Mouse (Mus musculus) Patski (cell line): ENCODE results near the gene Kcnip1. TPM values are rescaled to one million over a fixed set of nuclear protein-coding genes. Genes with fewer than 3 reads are reported as not detected.
A peak's percentile ranks its signal among the peaks of the same experiment; 100 is the strongest.

Experiments
- ATAC-seq: fragments of 100-300 bp; one replicate; pipeline ENCODE4 v1.8.0; 2021
- CTCF ChIA-PET: fragments of 350-600 bp; sonication (Branson Sonifier 250); formaldehyde crosslinking; loops from one replicate; lab custom pipeline; 2022; ENCODE audit warnings: inconsistent platforms; lab: Charles Lee
- POLR2A ChIA-PET: fragments of 350-600 bp; sonication (Branson Sonifier 250); formaldehyde crosslinking; loops from one replicate; lab custom pipeline; 2022; ENCODE audit warnings: antibody characterized with exemption, inconsistent platforms; lab: Charles Lee
- DNase-seq: peaks from one replicate; pipeline ENCODE4 v3.0.0-alpha.2; 2011; ENCODE audit warnings: low read depth, low spot score
- H3K27me3 ChIP-seq: fragments of 371-371 bp; one replicate; pipeline ENCODE4 v1.5.1; 2021
- CTCF ChIP-seq: fragments of 100-300 bp; IDR thresholded peaks from one replicate; pipeline ENCODE4 v1.5.1; 2021
- in situ Hi-C: fragments of 300-500 bp; cut with MboI; formaldehyde crosslinking; loops from 3 replicates; pipeline ENCODE4 v1.11.1; 2018; ENCODE audit warnings: low pct_unique_long_range_greater_than_20kb, mixed read lengths
- polyA plus RNA-seq: library from polyadenylated mRNA; unstranded; gene quantifications from one replicate; pipeline ENCODE4 v1.2.3, GENCODE M21; 2021

The Kcnip1 gene
- polyA plus RNA-seq, 1 experiment from 2014 or later = not detected

DNA sequence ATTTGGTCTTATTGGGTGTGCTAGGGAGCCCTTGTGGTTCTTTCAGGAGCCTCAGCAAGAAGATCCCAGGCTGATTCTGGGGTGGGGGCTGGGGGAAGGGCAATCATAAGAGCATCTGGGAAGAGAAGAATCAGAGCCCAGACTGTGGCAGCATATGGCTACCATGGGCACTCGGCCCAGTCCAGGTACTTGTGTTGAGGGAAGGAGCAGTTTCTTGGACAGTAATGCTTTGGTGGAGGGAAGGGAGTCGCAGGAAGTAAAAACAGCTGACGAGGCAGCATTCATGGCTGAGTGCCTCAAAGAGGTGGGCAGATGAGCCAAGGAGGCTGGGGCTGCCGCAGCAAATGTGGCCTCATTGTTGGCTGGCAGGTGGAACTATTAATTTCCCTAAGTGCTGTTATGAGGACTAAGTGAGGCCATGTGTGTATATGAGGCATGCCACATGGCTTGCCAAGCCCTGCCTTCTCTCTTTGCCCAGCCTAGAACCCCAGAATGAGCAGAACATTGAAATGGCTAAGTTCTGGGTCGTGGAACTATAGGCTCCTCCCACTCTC lies 245.5 kb downstream of the Kcnip1 start:
- ChIA-PET CTCF (no interaction called here), POLR2A (no interaction called here)
- no peaks in the 10 kb centered on the region for H3K27me3 ChIP-seq
- ATAC-seq (no peak), DNase-seq (no peak)
- in situ Hi-C loops = loop anchor here (25.0 kb wide), 2 partner anchors 465 to 1065 kb away; partner anchors contain the start of gene Foxi1
- TF ChIP-seq CTCF = no peak

DNA sequence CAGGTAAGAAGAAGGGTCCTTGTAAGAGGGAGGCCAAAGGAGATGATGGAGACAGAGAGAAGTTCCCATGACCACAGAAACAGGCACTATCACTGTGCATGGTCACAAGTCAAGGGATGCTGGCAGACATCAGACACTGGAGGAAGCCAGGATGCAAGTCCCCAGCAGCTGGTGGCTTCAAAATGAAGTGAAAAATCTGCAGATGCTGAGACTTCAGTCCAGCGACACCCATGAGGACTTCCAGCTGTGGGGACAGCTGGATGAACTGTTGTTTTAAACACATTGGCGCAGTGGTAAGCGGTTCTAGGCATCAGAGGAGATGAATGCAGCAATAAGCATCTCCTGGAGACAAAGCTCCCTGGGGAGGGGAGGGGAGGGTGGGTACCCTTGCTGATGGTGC lies 246.6 kb downstream of the Kcnip1 start:
- ChIA-PET CTCF (interaction anchor here (2.5 kb wide), 1 partner anchor 22 kb away, joined by 7 read pairs; no protein-coding TSS in a partner anchor), POLR2A (no interaction called here)
- ATAC-seq (no peak), DNase-seq (no peak)
- TF ChIP-seq CTCF = no peak
- in situ Hi-C loops = loop anchor here (25.0 kb wide), 2 partner anchors 466 to 1066 kb away; partner anchors contain the start of gene Foxi1
- H3K27me3 ChIP-seq = no peaks in the 10 kb centered on the region

DNA sequence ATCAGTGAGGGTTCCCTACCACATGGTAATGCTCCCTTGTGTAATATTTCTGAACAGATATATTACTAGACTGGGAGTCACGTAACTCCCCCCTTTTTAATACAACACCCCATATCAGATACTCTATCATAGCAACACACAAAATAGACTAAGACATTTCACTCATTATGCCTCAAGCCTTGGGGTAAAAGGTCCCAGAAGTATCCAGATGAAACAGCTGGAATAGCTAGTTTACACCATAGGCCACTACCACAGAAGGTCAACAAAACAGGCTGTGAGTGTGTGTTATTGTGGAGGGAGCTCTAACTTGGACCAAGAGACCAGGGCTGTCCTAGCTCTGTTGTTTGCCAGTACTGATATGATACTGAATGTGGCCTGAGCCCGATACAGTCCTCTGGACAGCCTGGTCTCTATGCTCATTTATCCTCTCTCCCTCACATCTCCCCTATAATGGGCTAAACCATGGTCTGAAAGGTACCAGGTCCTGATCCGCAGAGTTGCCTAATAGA lies 247.1 kb downstream of the Kcnip1 start:
- ChIA-PET POLR2A (interaction anchor here (0.6 kb wide), 1 partner anchor 45 kb away, joined by 4 read pairs; no protein-coding TSS in a partner anchor), CTCF (interaction anchor here (2.5 kb wide), 1 partner anchor 22 kb away, joined by 7 read pairs; no protein-coding TSS in a partner anchor)
- H3K27me3 ChIP-seq = no peaks in the 10 kb centered on the region
- TF ChIP-seq CTCF = no peak
- ATAC-seq = no peak
- DNase-seq = no peak
- in situ Hi-C loops = loop anchor here (25.0 kb wide), 2 partner anchors 466 to 1066 kb away; partner anchors contain the start of gene Foxi1

DNA sequence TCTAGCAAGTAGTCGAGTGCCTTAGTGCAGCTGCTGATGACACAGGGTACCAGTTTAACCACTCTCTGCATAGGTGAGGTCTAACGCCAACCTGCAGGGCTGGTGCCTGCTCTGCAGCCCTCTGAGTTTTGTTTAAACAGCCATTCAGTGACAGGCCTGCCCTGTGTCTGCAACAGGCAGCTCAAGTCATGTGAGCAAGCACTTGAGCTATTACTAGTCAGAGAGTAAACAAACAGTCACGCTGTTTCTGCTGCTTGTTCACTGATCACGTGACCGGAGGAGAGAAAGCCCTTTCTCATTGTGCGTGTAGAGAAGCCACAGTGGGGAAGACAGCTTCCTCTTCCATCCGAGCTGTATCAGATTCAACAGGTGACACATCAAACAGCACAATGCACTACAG lies 248.5 kb downstream of the Kcnip1 start:
- in situ Hi-C loops = loop anchor here (25.0 kb wide), 2 partner anchors 468 to 1068 kb away; partner anchors contain the start of gene Foxi1
- DNase-seq = no peak
- no peak for ATAC-seq
- ChIA-PET CTCF (interaction anchor here (1.0 to 1.4 kb wide), 2 partner anchors 133 to 162 kb away, joined by 3 to 4 read pairs; no protein-coding TSS in a partner anchor), POLR2A (no interaction called here)
- no peak for TF ChIP-seq CTCF
- no peaks in the 10 kb centered on the region for H3K27me3 ChIP-seq

DNA sequence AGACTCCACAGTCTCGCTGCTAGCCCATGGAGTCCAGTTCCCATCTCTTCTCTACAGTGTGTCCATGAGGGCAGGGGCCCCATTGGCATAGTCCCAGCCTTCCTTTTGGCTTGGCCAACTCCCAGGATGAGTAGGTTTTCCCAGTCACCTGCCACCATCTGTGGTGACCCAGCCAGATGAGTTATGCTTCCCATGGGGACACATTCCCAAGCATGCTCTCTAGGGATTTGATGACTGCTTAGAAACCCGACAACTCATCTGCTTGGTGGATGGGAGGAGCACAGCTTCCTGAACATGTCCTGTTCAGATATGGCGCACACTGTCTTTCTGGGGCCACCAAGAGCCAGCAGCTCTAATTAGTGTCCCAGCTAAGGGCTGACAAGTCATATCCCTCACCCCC lies 252.8 kb downstream of the Kcnip1 start:
- no peaks in the 10 kb centered on the region for H3K27me3 ChIP-seq
- no peak for ATAC-seq
- POLR2A ChIA-PET = no interaction called here
- in situ Hi-C loops = loop anchor here (25.0 kb wide), 2 partner anchors 472 to 1072 kb away; partner anchors contain the start of gene Foxi1
- DNase-seq = no peak
- no peak for TF ChIP-seq CTCF
- CTCF ChIA-PET = no interaction called here

DNA sequence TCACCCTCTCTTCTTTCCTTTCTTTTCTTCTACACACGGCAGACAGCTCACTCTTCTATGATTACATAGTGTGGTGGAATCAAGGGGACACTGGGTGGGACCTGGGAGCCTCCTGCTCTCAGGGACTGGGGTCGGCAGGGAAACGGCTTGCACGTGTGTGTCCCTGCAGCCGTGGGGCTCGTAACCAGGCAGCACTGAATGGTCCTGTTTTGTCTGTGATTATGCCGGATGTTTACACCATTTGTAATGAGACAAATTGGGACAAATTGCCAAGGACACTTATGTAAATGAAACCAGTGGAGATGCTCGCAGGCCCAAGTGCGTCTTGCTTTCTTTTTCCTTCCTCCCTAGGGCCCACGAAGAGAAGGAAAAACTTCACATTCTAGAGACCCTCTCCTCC lies 256.5 kb downstream of the Kcnip1 start:
- ATAC-seq (no peak), DNase-seq (no peak)
- no peaks in the 10 kb centered on the region for H3K27me3 ChIP-seq
- in situ Hi-C loops = loop anchor here (10.0 to 25.0 kb wide), 3 partner anchors 268 to 1076 kb away; partner anchors contain the start of gene Foxi1
- ChIA-PET POLR2A (no interaction called here), CTCF (interaction anchor here (1.4 kb wide), 1 partner anchor 22 kb away, joined by 4 read pairs; no protein-coding TSS in a partner anchor)
- TF ChIP-seq CTCF = no peak

DNA sequence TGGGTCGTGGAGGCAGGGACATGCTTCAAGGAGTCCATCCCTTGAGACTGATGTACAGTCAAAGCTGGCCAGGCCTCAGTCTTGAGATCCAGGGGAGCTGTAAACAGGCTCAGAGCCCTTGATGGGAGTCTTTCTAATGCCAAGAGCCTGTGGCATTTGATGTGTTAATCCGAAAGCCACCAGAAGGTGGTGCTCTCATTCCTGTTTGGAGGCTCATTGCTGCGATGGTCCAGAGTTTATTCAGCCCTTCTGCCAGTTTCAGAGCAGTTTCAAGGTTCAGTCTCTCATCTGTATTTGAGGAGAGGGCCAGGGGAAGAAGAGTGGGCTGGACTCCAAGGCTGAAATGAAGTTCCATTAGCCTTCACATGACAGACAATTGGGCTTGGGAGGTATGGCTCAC lies 259.7 kb downstream of the Kcnip1 start:
- in situ Hi-C loops = loop anchor here (5.0 to 25.0 kb wide), 4 partner anchors 189 to 1079 kb away; partner anchors contain the start of gene Foxi1
- CTCF ChIA-PET = interaction anchor here (2.4 kb wide), 1 partner anchor 184 kb away, joined by 13 read pairs; no protein-coding TSS in a partner anchor
- H3K27me3 ChIP-seq = no peaks in the 10 kb centered on the region
- peak; percentile 84 for TF ChIP-seq CTCF
- POLR2A ChIA-PET = no interaction called here
- DNase-seq = no peak
- no peak for ATAC-seq

DNA sequence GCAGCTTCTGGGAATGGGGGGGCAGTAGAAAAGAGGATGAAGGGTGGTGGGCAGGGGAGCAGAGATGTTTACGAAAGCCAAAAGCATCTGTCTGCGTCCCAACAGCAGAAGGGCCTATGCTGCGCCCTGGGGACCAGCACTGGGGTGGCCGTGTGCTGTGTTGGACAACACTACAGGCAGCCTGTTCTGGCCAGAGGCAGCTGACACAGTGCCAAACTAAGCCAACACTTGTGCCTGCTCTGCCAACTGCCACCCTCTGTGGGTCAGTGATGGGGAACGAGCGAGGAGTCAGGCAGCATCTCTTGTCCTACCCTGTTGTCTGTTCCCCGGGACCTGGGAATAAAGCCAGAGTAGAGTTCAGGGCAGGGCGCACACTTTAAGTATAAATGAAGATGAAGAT lies 260.6 kb downstream of the Kcnip1 start:
- DNase-seq (no peak), ATAC-seq (no peak)
- ChIA-PET POLR2A (no interaction called here), CTCF (interaction anchor here (2.4 to 3.7 kb wide), 2 partner anchors 11 to 185 kb away, joined by 13 to 16 read pairs; no protein-coding TSS in a partner anchor)
- TF ChIP-seq CTCF = no peak
- in situ Hi-C loops = loop anchor here (5.0 to 25.0 kb wide), 4 partner anchors 190 to 1080 kb away; partner anchors contain the start of gene Foxi1
- no peaks in the 10 kb centered on the region for H3K27me3 ChIP-seq

DNA sequence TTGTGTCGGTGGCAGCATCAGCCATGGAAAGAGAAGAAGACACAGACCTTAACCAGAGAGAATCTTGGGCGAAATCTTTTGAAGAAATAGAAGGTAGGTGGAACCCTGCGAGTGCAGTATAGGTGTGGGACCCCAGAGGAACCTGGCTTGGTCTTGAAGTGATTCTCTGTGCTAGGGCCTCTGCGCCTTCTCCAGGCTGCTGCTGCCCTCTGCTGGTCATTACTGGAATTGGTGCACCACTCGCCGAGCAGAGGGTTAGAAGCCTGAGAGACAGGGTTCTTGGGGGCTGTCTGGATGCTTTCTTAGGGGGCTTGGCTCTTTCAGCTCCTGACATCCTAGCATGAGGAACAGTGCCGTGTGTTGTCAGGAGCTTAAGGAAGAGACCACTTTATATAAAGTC lies 271.7 kb downstream of the Kcnip1 start:
- peak; percentile 90 for TF ChIP-seq CTCF
- CTCF ChIA-PET = interaction anchor here (1.0 to 2.3 kb wide), 5 partner anchors 10 to 191 kb away, joined by 3 to 16 read pairs (median 4); no protein-coding TSS in a partner anchor
- DNase-seq (no peak), ATAC-seq (peak; percentile 75)
- POLR2A ChIA-PET = no interaction called here
- H3K27me3 ChIP-seq = peaks cover 16% of the 10 kb centered on the region
- in situ Hi-C loops = loop anchor here (5.0 kb wide), 2 partner anchors 149 to 544 kb away; no protein-coding TSS in a partner anchor

DNA sequence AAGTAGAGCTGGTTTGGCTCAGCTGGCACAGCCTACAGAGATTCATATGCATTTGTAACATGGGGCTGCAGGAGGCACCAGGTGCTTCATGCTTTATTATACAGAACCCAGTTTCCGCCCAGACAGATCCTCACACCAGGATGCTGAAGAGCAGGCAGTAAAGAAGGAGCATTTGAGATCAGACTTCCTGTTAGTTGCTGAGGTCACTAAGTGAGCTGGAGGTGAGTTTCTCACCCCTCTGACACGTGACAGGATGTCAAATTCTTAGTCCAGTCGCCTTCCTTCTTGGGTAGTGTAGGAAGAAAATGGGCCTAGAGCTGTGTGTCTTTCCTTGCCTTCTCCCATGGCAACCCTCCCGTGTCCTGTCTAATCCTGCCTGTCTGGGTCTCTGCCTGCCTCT lies 286.2 kb downstream of the Kcnip1 start:
- in situ Hi-C loops = no loop called here
- TF ChIP-seq CTCF = no peak
- ATAC-seq (no peak), DNase-seq (no peak)
- ChIA-PET CTCF (no interaction called here), POLR2A (no interaction called here)
- peaks cover 15% of the 10 kb centered on the region for H3K27me3 ChIP-seq
